ENCODE assay signal across 21 mouse cellular contexts in the genomic region with DNA sequence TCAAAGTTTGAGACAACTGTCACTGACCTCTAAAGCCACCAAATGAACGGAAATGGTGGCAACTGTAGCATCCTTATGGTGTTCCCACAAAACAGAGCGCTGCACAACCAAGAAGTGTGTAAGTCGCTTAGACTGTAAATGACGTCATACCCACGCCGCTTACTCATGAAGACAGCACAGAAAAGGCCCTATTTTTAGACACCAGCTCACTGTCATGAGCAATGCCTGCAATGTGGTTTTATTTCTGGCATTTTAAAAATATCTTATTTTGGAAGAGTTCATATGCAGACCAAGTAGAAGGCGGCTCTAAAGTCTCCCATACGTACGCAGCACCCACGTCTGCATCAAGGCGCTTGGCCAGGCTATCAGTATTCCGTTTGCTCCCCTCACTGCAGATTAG.
DNase-seq lines count a peak whose midpoint lies in the region; ATAC-seq lines count a peak whose summit lies in the region.
"Had no signal": no experiment of that assay in that cellular context is flagged by ENCODE, and none has a peak within 500 bp of the region (broad histone marks: within the 10 kb centered on the region; RNA-seq: fewer than 3 reads in every experiment).

No protein-coding gene starts in this region.

- peaks cover 82% of the 10 kb centered on the region for H3K36me3 ChIP-seq in heart, embryonic 13.5 days
- H3K36me3 ChIP-seq in heart, embryonic 12.5 days: peaks cover 67% of the 10 kb centered on the region
- peaks cover 11% of the 10 kb centered on the region for H3K36me3 ChIP-seq in neural tube, embryonic 15.5 days

- peaks cover 6% of the 10 kb centered on the region; the same call in 1 of the 2 replicates for H3K9me3 ChIP-seq in heart, embryonic 13.5 days
- peaks cover 12% of the 10 kb centered on the region; the same call in 1 of the 2 replicates for H3K9me3 ChIP-seq in heart, embryonic 12.5 days (replicated peaks)
- no peaks in the 10 kb centered on the region for H3K9me3 ChIP-seq in neural tube, embryonic 15.5 days (replicated peaks)
- H3K9me3 ChIP-seq: embryonic facial prominence, embryonic 15.5 days; forebrain, embryonic 13.5 days; hindbrain, embryonic 10.5 days; kidney, embryonic 15.5 days; limb, embryonic 12.5 days; liver, embryonic 15.5 days had no signal

- H3K9ac ChIP-seq in heart, embryonic 13.5 days: no peak overlapping the region
- no peak overlapping the region for H3K9ac ChIP-seq in heart, embryonic 12.5 days
- H3K9ac ChIP-seq in neural tube, embryonic 15.5 days (replicated peaks): no peak overlapping the region
- H3K9ac ChIP-seq: embryonic facial prominence, embryonic 15.5 days; forebrain, embryonic 13.5 days; kidney, embryonic 15.5 days; limb, embryonic 12.5 days; liver, embryonic 15.5 days had no signal

- 0 out of 2 replicates have a peak overlapping the region, but pooled peaks have one; percentile 7 for H3K4me2 ChIP-seq in heart, embryonic 13.5 days
- H3K4me2 ChIP-seq in heart, embryonic 12.5 days: no peak overlapping the region
- no peak overlapping the region for H3K4me2 ChIP-seq in neural tube, embryonic 15.5 days
- H3K4me2 ChIP-seq: embryonic facial prominence, embryonic 15.5 days; forebrain, embryonic 13.5 days; kidney, embryonic 15.5 days; limb, embryonic 12.5 days; liver, embryonic 15.5 days had no signal

- DNase-seq in right cerebral cortex, adult 18-20 months: peak; percentile 71
- DNase-seq in right cerebral cortex, postnatal 4 days: no peak
- DNase-seq in left cerebral cortex, adult 9 months (ENCODE audit: low spot score in 2 of 2): peak; percentile 15 to 45
- DNase-seq in liver: no peak
- DNase-seq: adrenal gland, postnatal 10 days; cerebellum, adult 9-10 months; gastrocnemius, postnatal 25 days; lung, postnatal 14 days; retina, postnatal 1 day had no signal

- no peak overlapping the region; the same call in 1 of the 2 replicates for H3K27ac ChIP-seq in heart, embryonic 13.5 days (replicated peaks)
- H3K27ac ChIP-seq in heart, embryonic 12.5 days (ENCODE audit: poor library complexity, severe bottlenecking): no peak overlapping the region
- no peak overlapping the region for H3K27ac ChIP-seq in neural tube, embryonic 15.5 days (replicated peaks)
- H3K27ac ChIP-seq: embryonic facial prominence, embryonic 15.5 days; forebrain, embryonic 13.5 days; hindbrain, embryonic 10.5 days; kidney, embryonic 15.5 days; layer of hippocampus, adult 2 months; limb, embryonic 12.5 days; liver, embryonic 15.5 days had no signal

- WGBS in heart, embryonic 13.5 days: 57% methylated on average over 12 of the region's 12 CpGs
- 67% methylated on average over 12 of the region's 12 CpGs for WGBS in heart, embryonic 12.5 days
- WGBS in neural tube, embryonic 15.5 days: 95% methylated on average over 12 of the region's 12 CpGs

- H3K4me1 ChIP-seq in heart, embryonic 13.5 days: peaks cover 20% of the 10 kb centered on the region
- H3K4me1 ChIP-seq in heart, embryonic 12.5 days (replicated peaks): 0 out of 2 replicates have a peak, but pooled peaks cover 6% of the 10 kb centered on the region
- H3K4me1 ChIP-seq in neural tube, embryonic 15.5 days: no peaks in the 10 kb centered on the region
- H3K4me1 ChIP-seq: embryonic facial prominence, embryonic 15.5 days; forebrain, embryonic 13.5 days; hindbrain, embryonic 10.5 days; kidney, embryonic 15.5 days; limb, embryonic 12.5 days; liver, embryonic 15.5 days had no signal

- no peak overlapping the region for H3K4me3 ChIP-seq in heart, embryonic 13.5 days
- no peak overlapping the region for H3K4me3 ChIP-seq in heart, embryonic 12.5 days
- no peak overlapping the region for H3K4me3 ChIP-seq in neural tube, embryonic 15.5 days (replicated peaks)
- H3K4me3 ChIP-seq: embryonic facial prominence, embryonic 15.5 days; forebrain, embryonic 13.5 days; hindbrain, embryonic 10.5 days; kidney, embryonic 15.5 days; layer of hippocampus, adult 2 months; limb, embryonic 12.5 days; liver, embryonic 15.5 days had no signal

- ATAC-seq in heart, embryonic 13.5 days (ENCODE audit: extremely low read depth, insufficient number of reproducible peaks, low FRiP score, low TSS enrichment): no peak
- no peak for ATAC-seq in heart, embryonic 12.5 days (ENCODE audit: insufficient number of reproducible peaks, low FRiP score)
- ATAC-seq in neural tube, embryonic 15.5 days (ENCODE audit: low FRiP score): no peak
- ATAC-seq: CD4-positive, CD25-positive, alpha-beta regulatory T cell, adult 4 months; forebrain, embryonic 13.5 days; inflammation-experienced regulatory T-cells, adult 6 months had no signal

- H3K27me3 ChIP-seq in heart, embryonic 13.5 days (replicated peaks): no peaks in the 10 kb centered on the region
- H3K27me3 ChIP-seq in heart, embryonic 12.5 days (replicated peaks): no peaks in the 10 kb centered on the region
- no peaks in the 10 kb centered on the region for H3K27me3 ChIP-seq in neural tube, embryonic 15.5 days (replicated peaks)
- H3K27me3 ChIP-seq: embryonic facial prominence, embryonic 15.5 days; forebrain, embryonic 13.5 days; kidney, embryonic 15.5 days; limb, embryonic 12.5 days; liver, embryonic 15.5 days had no signal

Comparison
In these comparisons a context has a peak if more than half of its experiments do, and no peak if none do; other contexts are left out.
1. DNase-seq: peak in right cerebral cortex, adult 18-20 months (single experiment) and left cerebral cortex, adult 9 months (2 of 2); none in right cerebral cortex, postnatal 4 days (single experiment) and liver (single experiment).